Mouse (Mus musculus) bone marrow, adult 2 months (tissue): ENCODE measurements at regions not wholly inside any gene's neighbourhood (a gene's known extent, or its start where the extent isn't known, plus 50 kb on each side); places are given as distances from the start of the nearest gene placed in this dataset.

Source experiments
- CTCF ChIP-seq: fragments of 200-500 bp; IDR thresholded peaks from 2 replicates; pipeline ENCODE4 v1.5.1; 2011; ENCODE audit warnings: low read length, control low read depth; ENCODE audit not compliant: control insufficient read depth, insufficient read depth
- POLR2A ChIP-seq: fragments of 200-500 bp; IDR thresholded peaks from 2 replicates; pipeline ENCODE4 v1.6.1; 2011; ENCODE audit warnings: low read depth, mild to moderate bottlenecking, control low read depth, low read length, borderline replicate concordance; ENCODE audit not compliant: control insufficient read depth

DNA sequence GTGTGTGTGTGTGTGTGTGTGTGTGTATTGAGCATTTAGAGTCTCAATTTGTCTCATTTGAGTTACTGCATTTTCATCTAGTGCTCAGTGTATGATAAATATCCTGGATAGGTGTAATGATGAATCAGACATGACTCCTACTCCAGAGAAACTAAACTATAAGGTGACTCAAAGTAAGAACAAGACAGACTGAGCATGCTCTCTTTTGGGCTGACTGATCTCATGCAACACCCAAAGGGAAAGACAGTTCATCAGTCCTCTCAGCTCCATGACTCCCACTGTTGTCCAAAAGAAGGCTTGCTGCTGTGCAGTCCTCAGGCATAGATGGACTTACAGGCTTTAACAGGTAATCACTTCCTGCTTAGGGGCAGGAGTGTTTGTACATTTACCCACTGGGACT is 132.7 kb upstream of the Itga4 start:
- no peak for TF ChIP-seq CTCF
- TF ChIP-seq POLR2A, result no peak
